Mouse (Mus musculus) embryonic facial prominence, embryonic 12.5 days (tissue): ENCODE results near the gene Polr1d. TPM values are rescaled to one million over a fixed set of nuclear protein-coding genes. Genes with fewer than 3 reads are reported as not detected.
A peak's percentile ranks its signal among the peaks of the same experiment; 100 is the strongest.

ENCODE experiments used
- ATAC-seq: fragments of 200-750 bp; cut with Nextera tagmentation; 2 replicates; pipeline ENCODE4 v1.8.0; 2017; ENCODE audit not compliant: insufficient number of reproducible peaks, insufficient read depth, low FRiP score, low TSS enrichment
- H3K27ac ChIP-seq: fragments of 300-500 bp; sonication (generic); 2 replicates; pipeline ENCODE4 v1.5.1; 2016; ENCODE audit warnings: mild to moderate bottlenecking
- H3K27me3 ChIP-seq: fragments of 300-500 bp; sonication (generic); 2 replicates; pipeline ENCODE4 v1.6.1; 2016; ENCODE audit warnings: mild to moderate bottlenecking, moderate library complexity
- H3K36me3 ChIP-seq: fragments of 300-500 bp; sonication (generic); 2 replicates; pipeline ENCODE4 v1.6.1; 2016; ENCODE audit warnings: mild to moderate bottlenecking
- H3K4me1 ChIP-seq: fragments of 300-500 bp; sonication (generic); 2 replicates; pipeline ENCODE4 v1.6.1; 2016
- H3K4me2 ChIP-seq: fragments of 300-500 bp; sonication (generic); replicated peaks from 2 replicates; pipeline ENCODE4 v1.6.1; 2016; ENCODE audit warnings: mild to moderate bottlenecking, moderate library complexity
- H3K4me3 ChIP-seq: fragments of 300-500 bp; sonication (generic); 2 replicates; pipeline ENCODE4 v1.5.1; 2016; ENCODE audit warnings: mild to moderate bottlenecking
- H3K9ac ChIP-seq: fragments of 300-500 bp; sonication (generic); 2 replicates; pipeline ENCODE4 v1.6.1; 2016; ENCODE audit warnings: mild to moderate bottlenecking, moderate library complexity
- H3K9me3 ChIP-seq: fragments of 300-500 bp; sonication (generic); 2 replicates; pipeline ENCODE4 v1.6.1; 2016; ENCODE audit warnings: mild to moderate bottlenecking, moderate library complexity
- WGBS: fragments of 180-500 bp; shearing (Covaris S2); methylation state at CpG from one replicate; pipeline ENCODE4 v1.1.7; 2016; 5-methylcytosine and 5-hydroxymethylcytosine counted together
- polyA plus RNA-seq: library from polyadenylated mRNA; unstranded; fragments of >200 nt; fragmentation: Nextera tagmentation; extraction: Ambion mirVana; gene quantifications from 2 replicates; pipeline ENCODE4 v1.2.1, GENCODE M21; 2016

Gene Polr1d
- polyA plus RNA-seq, 1 experiment from 2014 or later, result 111 TPM

GRCm38 (mm10) chr5:147075103-147076025 lies 1.5 kb upstream of the Polr1d start:
- WGBS, result 11% methylated on average over 21 of the region's 21 CpGs
- ATAC-seq, result no peak
- H3K4me2 ChIP-seq, result peak overlapping the region; percentile 91
- no peaks in the 10 kb centered on the region for H3K27me3 ChIP-seq
- H3K4me1 ChIP-seq, result peaks cover 19% of the 10 kb centered on the region
- H3K36me3 ChIP-seq, result no peaks in the 10 kb centered on the region
- peak overlapping the region; percentile 79 for H3K4me3 ChIP-seq
- no peaks in the 10 kb centered on the region for H3K9me3 ChIP-seq
- peak overlapping the region; percentile 72 for H3K9ac ChIP-seq
- peak overlapping the region; percentile 93 for H3K27ac ChIP-seq

DNA sequence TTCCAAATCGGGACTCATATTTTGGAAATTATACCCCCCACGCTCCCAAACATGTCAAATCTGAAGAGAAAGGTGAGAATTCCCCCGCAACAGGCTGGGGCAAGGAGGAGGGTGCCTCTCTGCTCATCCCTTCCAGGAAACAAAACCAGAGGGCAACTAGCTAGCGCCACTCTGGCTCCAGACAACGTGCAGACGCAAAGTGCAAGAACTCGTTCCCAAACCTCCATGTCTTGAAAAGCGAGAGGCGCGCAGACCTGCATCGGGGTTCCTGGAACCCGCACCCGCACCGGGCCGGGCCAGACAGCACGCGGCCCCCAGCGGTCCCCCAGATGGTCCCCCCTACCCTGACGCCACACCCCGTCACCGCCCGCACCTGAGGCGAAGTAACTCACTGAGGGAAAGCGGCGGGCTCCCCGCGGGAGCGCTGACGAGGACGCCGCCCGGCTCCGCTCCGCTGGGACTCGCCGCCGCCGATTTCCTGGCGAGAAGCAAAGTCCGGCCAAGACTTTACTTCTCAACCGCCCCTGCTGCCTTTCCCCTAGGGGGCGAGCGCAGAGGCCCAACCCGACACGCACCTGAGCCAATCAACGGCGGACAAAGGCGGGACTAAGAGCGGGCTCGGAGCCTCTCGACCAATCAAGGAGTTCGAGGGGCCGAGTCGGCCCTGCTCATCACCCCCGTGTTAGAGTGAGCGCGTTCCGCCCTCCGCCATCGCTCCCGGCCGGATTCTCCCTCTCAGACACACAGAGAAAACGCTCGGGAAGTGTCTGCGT lies 638 bp upstream of the Polr1d start, which contains the start of gene Lnx2:
TSS of gene Lnx2 (minus strand) at position 561 of the 773 bp plus-strand sequence.
- Histone ChIP-seq H3K9ac (peak within 1 kb of the TSS; percentile 76), H3K4me1 (peaks cover 19% of the 10 kb centered on the region), H3K36me3 (no peaks in the 10 kb centered on the region), H3K27me3 (no peaks in the 10 kb centered on the region), H3K9me3 (no peaks in the 10 kb centered on the region), H3K4me3 (peak within 1 kb of the TSS; percentile 79), H3K4me2 (peak within 1 kb of the TSS; percentile 91), H3K27ac (peak within 1 kb of the TSS; percentile 93)
- WGBS, result under 1% methylated on average over 65 of the region's 65 CpGs
- ATAC-seq, result peak; percentile 98

- WGBS, result under 1% methylated on average over 57 of the region's 57 CpGs
- H3K9me3 ChIP-seq, result no peaks in the 10 kb centered on the region
- peak overlapping the region; percentile 79 for H3K4me3 ChIP-seq
- ATAC-seq, result peak; percentile 58
- peak overlapping the region; percentile 76 for H3K9ac ChIP-seq
- peak overlapping the region; percentile 91 for H3K4me2 ChIP-seq
- H3K4me1 ChIP-seq, result peaks cover 19% of the 10 kb centered on the region
- H3K36me3 ChIP-seq, result 0 out of 2 replicates have a peak, but pooled peaks cover 7% of the 10 kb centered on the region
- H3K27me3 ChIP-seq, result no peaks in the 10 kb centered on the region
- H3K27ac ChIP-seq, result peak overlapping the region; percentile 93
Observed at GRCm38 (mm10) chr5:147077305-147078034, 620 bp downstream of the Polr1d start.

- Histone ChIP-seq H3K4me2 (peak overlapping the region; percentile 91), H3K36me3 (0 out of 2 replicates have a peak, but pooled peaks cover 7% of the 10 kb centered on the region), H3K4me3 (peak overlapping the region; percentile 79), H3K9me3 (no peaks in the 10 kb centered on the region), H3K4me1 (peaks cover 19% of the 10 kb centered on the region), H3K9ac (peak overlapping the region; percentile 76), H3K27me3 (no peaks in the 10 kb centered on the region), H3K27ac (peak overlapping the region; percentile 57; the same call in 1 of the 2 replicates)
- ATAC-seq, result no peak
- 68% methylated on average over 11 of the region's 11 CpGs for WGBS
Observed at GRCm38 (mm10) chr5:147078110-147078900, 1.5 kb downstream of the Polr1d start.

DNA sequence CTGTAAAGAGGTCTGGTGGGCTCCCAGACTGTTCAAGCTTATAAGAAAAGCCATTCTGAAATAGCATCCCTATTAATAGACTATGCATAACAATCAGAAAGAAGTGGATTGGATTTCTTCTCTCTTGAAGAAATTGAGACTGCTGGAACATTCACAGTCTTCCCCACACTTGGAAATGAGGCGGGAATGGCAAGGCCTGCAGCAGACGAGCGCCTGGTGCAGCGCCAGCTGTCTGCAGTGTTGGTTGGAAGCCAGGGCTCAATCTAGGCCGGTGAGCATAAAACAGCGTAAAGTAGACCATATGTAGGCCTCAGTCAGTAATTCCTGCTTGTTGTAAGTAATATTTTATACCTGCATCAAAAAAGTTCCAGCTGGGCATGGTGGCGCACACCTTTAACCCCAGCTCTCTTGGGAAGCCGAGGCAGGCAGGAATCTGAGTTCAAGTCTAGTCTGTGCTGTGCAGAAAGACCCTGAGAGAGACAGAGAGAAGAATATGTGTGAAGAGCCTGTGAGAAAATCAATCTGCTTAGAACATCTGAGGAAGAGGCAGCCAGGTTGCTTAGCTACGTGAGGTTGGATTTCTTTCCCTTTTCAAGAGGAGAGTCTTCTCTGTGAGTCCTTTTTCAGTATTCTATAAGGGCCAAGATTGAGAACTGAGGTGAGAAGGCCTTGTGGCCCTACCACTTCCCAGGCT lies 8.5 kb downstream of the Polr1d start:
- H3K36me3 ChIP-seq, result peaks cover 15% of the 10 kb centered on the region; the same call in 1 of the 2 replicates
- no peaks in the 10 kb centered on the region for H3K27me3 ChIP-seq
- no peak overlapping the region for H3K4me2 ChIP-seq
- ATAC-seq, result no peak
- no peak overlapping the region for H3K4me3 ChIP-seq
- no peak overlapping the region for H3K27ac ChIP-seq
- H3K9ac ChIP-seq, result no peak overlapping the region
- no peaks in the 10 kb centered on the region for H3K4me1 ChIP-seq
- no peaks in the 10 kb centered on the region for H3K9me3 ChIP-seq
- WGBS, result 92% methylated on average over 9 of the region's 9 CpGs

DNA sequence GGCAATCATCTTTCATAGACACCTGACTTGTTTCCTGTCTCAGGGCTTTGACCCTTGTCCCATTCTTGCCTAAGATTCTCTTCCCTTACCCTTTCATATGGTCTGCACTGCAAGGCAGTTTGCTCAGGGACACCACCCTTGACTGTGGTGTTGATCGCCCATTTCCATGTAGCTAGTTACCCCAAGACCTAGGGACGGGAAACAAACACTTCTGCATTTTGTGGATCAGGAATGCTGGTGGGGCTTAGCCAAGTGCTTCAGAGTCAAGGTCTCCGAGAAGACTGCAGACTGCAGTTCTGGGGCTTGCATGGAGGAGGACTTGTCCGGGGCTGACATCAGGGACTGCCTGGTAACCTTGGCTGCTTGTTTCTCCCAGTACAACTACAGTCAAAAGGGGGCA lies 10.0 kb downstream of the Polr1d start:
- Histone ChIP-seq H3K9me3 (no peaks in the 10 kb centered on the region), H3K4me2 (no peak overlapping the region), H3K36me3 (peaks cover 9% of the 10 kb centered on the region; the same call in 1 of the 2 replicates), H3K4me1 (no peaks in the 10 kb centered on the region), H3K9ac (no peak overlapping the region), H3K4me3 (no peak overlapping the region), H3K27me3 (no peaks in the 10 kb centered on the region), H3K27ac (no peak overlapping the region)
- ATAC-seq, result no peak
- 87% methylated on average over 4 of the region's 4 CpGs for WGBS

GRCm38 (mm10) chr5:147089836-147090235 lies 13.0 kb downstream of the Polr1d start:
- H3K4me2 ChIP-seq, result no peak overlapping the region
- H3K36me3 ChIP-seq, result peaks cover 11% of the 10 kb centered on the region; the same call in 1 of the 2 replicates
- no peaks in the 10 kb centered on the region for H3K4me1 ChIP-seq
- H3K4me3 ChIP-seq, result no peak overlapping the region
- WGBS, result 67% methylated on average over 3 of the region's 3 CpGs
- no peaks in the 10 kb centered on the region for H3K9me3 ChIP-seq
- no peak for ATAC-seq
- no peaks in the 10 kb centered on the region for H3K27me3 ChIP-seq
- no peak overlapping the region for H3K9ac ChIP-seq
- H3K27ac ChIP-seq, result no peak overlapping the region

- no peaks in the 10 kb centered on the region for H3K9me3 ChIP-seq
- no peak overlapping the region for H3K27ac ChIP-seq
- no peak overlapping the region for H3K4me2 ChIP-seq
- no peak overlapping the region for H3K9ac ChIP-seq
- no peak for ATAC-seq
- WGBS, result 76% methylated on average over 11 of the region's 11 CpGs
- H3K4me3 ChIP-seq, result no peak overlapping the region
- H3K36me3 ChIP-seq, result peaks cover 11% of the 10 kb centered on the region; the same call in 1 of the 2 replicates
- H3K4me1 ChIP-seq, result no peaks in the 10 kb centered on the region
- no peaks in the 10 kb centered on the region for H3K27me3 ChIP-seq
Observed at GRCm38 (mm10) chr5:147090256-147090963, 13.6 kb downstream of the Polr1d start.

DNA sequence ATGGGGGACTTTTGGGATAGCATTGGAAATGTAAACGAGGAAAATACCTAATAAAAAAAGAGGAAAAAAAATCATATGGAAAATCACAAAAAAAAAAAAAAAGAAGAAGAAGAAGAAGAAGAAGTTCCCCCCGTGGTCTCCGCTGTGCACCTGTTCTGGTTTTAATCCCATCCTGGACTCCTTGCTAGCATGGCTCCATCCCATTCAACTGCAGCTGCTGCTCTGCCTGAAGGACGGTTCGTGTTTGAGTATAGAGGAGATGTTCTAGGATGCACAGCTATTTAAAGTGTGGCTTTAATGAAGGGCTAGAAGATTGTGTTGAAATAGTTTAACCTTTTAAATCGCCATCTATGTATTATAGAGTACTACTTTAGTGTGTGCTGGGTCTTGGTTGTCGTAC lies 15.6 kb downstream of the Polr1d start:
- no peaks in the 10 kb centered on the region for H3K27me3 ChIP-seq
- H3K4me3 ChIP-seq, result no peak overlapping the region
- WGBS, result 93% methylated on average over 7 of the region's 7 CpGs
- H3K4me1 ChIP-seq, result no peaks in the 10 kb centered on the region
- no peak overlapping the region for H3K4me2 ChIP-seq
- no peak overlapping the region for H3K27ac ChIP-seq
- H3K36me3 ChIP-seq, result peaks cover 10% of the 10 kb centered on the region; the same call in 1 of the 2 replicates
- H3K9ac ChIP-seq, result no peak overlapping the region
- H3K9me3 ChIP-seq, result no peaks in the 10 kb centered on the region
- no peak for ATAC-seq

- Histone ChIP-seq H3K9ac (no peak overlapping the region), H3K4me1 (no peaks in the 10 kb centered on the region), H3K27me3 (no peaks in the 10 kb centered on the region), H3K27ac (no peak overlapping the region), H3K9me3 (no peaks in the 10 kb centered on the region), H3K4me2 (no peak overlapping the region), H3K36me3 (peaks cover 16% of the 10 kb centered on the region), H3K4me3 (no peak overlapping the region)
- no peak for ATAC-seq
- 93% methylated on average over 6 of the region's 6 CpGs for WGBS
Observed at GRCm38 (mm10) chr5:147094296-147094695, 17.4 kb downstream of the Polr1d start.
